Mouse (Mus musculus) gastrocnemius, adult 2 months (tissue): ENCODE data around the gene Lcn11. TPM values are rescaled to one million over a fixed set of nuclear protein-coding genes. Genes with fewer than 3 reads are reported as not detected.
"Not testable (repeated sequence)": the region's sequence is repeated elsewhere in the genome, so short reads cannot be mapped to it uniquely, and the experiment has no call there.

ENCODE experiments used
- DNase-seq: peaks from one replicate; pipeline ENCODE4 v3.0.0; 2022
- H3K27ac ChIP-seq: fragments of 200-600 bp; 2 replicates; pipeline ENCODE4 v1.8.1; 2022; ENCODE audit warnings: mild to moderate bottlenecking
- H3K4me3 ChIP-seq: fragments of 200-600 bp; 2 replicates; pipeline ENCODE4 v1.8.1; 2022; ENCODE audit warnings: mild to moderate bottlenecking, moderate library complexity
- CTCF ChIP-seq: fragments of 200-600 bp; IDR thresholded peaks from 2 replicates; pipeline ENCODE4 v1.8.1; 2022; ENCODE audit warnings: antibody characterized with exemption, mild to moderate bottlenecking, moderate library complexity
- intact Hi-C: fragments of 180-260 bp; cut with DNase I; formaldehyde crosslinking; loops from one replicate; pipeline ENCODE4 v1.15.1; 2025
- total RNA-seq, 2 experiments: library from RNA; stranded (reverse); gene quantifications; 2 replicates each; pipeline ENCODE4 v1.2.3; 2021

Gene Lcn11
- total RNA-seq, 2 experiments from 2014 or later: not detected

DNA sequence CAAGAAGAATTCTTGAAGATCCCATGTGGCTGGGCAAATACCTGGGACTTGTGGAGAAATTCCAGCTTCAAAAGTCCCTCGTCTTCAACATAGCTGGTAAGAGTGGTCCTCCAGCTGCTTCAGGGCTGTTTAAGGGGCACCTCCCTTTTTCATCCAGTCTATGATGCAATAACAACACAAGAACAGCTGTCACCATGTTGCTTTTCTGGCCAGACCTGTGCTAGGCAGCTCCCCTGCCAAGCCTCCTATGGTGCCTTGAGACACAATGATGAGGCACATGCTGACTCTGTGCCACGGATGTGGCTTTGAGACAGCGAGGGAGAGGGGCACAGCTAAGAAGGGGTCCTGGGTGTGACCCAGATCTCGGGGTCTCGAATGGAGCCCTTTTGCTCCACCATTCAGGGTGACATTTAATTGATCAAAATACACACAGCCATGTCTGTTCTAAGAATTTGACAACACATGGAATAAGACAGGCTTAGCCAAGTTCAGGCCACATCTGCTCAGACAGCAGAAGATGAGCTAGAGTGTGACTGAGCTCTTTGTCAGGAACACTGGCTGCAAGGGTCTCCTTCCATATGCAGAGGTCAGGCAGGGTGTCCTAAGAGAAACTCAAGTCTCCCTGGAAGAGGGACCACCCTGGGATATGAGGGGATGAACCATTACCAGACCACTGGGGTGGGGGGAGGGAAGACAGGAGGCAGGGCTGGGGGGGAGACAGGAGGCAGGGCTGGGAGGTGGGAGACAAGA lies 8.9 kb downstream of the Lcn11 start:
- no peak for TF ChIP-seq CTCF
- intact Hi-C loops: no loop called here
- Histone ChIP-seq H3K4me3 (no peak overlapping the region), H3K27ac (no peak overlapping the region)
- DNase-seq: no peak

DNA sequence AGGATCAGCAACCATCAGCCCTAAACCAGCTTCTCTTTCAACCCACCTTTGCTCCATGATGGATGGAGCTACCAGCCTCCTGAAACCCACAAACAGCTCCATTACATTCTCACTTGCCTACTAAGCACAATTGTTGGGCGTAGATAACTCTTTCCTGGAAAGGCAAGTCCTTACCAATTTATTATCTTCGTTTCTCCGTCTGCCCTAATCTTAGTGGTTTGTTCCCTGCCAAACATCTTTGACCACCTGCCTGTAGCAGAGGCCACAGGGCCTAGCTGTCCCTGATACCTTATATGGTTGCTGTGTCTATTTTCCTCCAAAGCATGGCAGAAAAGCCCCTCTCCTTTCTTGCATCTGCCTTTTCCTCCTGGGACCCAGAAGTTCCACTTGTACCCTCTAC lies 12.3 kb downstream of the Lcn11 start:
- intact Hi-C loops: no loop called here
- TF ChIP-seq CTCF: no peak
- Histone ChIP-seq H3K27ac (no peak overlapping the region), H3K4me3 (no peak overlapping the region)
- DNase-seq: no peak

DNA sequence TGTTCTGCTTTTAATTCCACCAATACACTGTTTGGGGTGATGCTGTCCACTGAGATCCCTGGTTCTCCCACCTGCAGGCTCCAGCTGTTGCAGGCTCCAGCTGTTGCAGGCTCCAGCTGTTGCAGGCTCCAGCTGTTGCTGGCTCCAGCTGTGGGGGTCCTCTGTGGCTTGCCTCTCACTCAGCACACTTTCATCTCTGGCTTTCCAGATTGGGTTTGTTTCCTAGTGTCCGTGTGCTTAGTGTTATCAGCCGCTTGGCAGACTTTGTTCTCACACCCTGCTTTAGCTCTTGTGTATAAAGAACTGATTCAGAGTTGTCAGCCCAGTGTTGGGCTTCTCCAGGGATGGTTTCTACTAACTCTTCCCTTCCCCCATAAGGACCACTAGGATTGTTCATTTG lies 20.8 kb downstream of the Lcn11 start:
- TF ChIP-seq CTCF: no peak
- intact Hi-C loops: no loop called here
- no peak for DNase-seq
- Histone ChIP-seq H3K4me3 (no peak overlapping the region), H3K27ac (no peak overlapping the region)

DNA sequence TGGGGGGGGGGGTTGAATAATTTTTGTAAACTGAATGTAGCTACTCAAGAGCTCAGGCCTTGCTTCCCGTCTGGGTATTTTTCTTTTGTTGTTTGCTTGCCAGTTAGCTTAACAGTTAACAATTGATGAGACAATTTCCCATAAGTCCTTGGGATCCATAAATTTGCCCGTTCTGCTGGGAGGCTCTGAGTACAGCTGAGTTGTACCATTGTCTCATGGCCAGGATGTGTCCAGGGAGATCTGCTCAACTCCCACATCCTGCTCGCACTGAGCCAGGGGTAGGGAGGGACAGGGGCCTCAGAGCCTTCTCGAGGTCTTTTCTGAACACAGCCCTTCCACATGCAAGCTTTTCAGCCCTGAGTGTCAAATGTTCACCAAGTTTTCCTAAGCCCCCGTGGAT lies 21.2 kb downstream of the Lcn11 start:
- no peak overlapping the region for H3K27ac ChIP-seq
- no peak overlapping the region for H3K4me3 ChIP-seq
- no peak for TF ChIP-seq CTCF
- no peak for DNase-seq
- intact Hi-C loops: no loop called here

DNA sequence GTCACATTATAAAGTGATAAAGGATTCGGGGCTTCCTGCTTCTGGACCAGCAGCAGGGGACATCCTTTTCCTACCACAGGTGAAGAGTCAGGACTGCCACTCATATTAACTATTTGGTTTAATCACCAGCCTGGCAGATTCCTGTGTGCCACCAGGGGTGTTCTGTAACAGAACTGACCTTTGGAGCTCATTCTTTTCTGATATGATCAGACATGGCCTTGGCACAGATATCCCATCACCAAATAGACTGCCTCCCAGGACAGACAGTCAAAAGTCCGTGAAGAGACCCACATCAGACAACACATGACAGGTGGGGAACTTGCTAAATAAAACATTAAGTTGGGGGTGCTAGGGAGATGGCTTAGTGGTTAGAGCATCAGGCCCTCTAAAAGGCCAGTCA lies 34.9 kb downstream of the Lcn11 start:
- Histone ChIP-seq H3K27ac (no peak overlapping the region), H3K4me3 (no peak overlapping the region)
- TF ChIP-seq CTCF: no peak
- no peak for DNase-seq
- intact Hi-C loops: no loop called here

DNA sequence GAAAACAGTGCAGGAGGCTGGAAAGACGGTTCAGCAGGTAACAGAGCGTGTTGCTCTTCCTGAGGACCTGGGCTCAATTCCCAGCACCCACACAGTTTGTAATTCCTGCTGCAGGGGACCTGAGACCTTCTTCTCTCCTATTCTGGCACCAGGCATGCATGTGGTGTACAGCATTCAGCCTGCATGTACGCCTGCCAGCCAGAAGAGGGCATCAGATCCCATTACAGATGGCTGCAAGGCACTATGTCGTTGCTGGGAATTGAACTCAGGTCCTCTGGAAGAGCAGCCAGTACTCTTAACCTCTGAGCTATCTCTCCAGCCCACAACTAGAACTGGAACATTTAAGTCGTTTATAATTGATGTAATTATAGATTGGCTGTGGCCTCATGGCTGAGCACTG lies 36.5 kb downstream of the Lcn11 start:
- no peak for DNase-seq
- intact Hi-C loops: no loop called here
- no peak overlapping the region for H3K27ac ChIP-seq
- no peak for TF ChIP-seq CTCF
- no peak overlapping the region for H3K4me3 ChIP-seq

DNA sequence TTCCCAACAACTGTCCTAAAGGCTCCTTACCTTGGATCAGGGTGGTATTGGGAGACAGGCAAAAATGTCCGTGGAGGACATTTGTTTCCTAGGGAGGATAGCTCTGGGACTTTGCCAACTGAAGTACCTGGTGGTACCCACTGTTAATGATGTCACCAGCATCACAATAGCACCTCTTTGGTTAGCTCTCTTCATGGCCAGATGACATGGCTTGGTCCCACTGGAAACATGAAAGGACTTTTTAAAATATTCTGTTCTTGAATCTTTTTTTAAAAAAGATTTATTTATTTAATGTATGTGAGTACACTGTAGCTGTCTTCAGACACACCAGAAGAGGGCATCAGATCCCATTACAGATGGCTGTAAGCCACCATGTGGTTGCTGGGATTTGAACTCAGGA lies 38.9 kb downstream of the Lcn11 start, which contains the start of gene Glt6d1:
Glt6d1 (minus strand) TSS at position 101 of the 400 bp plus-strand sequence.
- H3K27ac ChIP-seq, intact Hi-C loops, DNase-seq, H3K4me3 ChIP-seq: not testable (repeated sequence)

DNA sequence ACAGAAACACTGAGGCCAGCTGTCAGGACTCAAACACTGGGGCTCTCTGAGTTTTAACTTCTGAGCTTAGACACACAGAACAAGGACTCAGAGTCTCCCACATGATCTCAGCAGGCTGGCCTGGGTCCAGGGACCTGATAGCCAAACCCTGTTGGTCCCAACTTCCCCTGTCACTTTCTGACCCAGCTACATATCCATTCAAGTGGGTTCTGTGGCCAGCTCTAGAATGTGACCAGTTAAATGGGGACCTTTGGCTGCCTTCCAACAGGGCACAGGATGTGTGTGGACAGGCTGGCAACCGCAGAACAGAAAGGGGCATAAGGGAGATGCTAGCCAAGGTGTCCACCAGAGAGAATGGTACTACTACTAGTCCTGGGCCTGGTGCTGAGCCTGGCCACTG lies 46.0 kb downstream of the Lcn11 start, which contains the start of gene Lcn9:
Lcn9 (plus strand) TSS at position 348 of the 400 bp plus-strand sequence.
- Histone ChIP-seq H3K4me3 (no peak within 1 kb of the TSS), H3K27ac (no peak within 1 kb of the TSS)
- intact Hi-C loops: no loop called here
- DNase-seq: no peak
- TF ChIP-seq CTCF: no peak

DNA sequence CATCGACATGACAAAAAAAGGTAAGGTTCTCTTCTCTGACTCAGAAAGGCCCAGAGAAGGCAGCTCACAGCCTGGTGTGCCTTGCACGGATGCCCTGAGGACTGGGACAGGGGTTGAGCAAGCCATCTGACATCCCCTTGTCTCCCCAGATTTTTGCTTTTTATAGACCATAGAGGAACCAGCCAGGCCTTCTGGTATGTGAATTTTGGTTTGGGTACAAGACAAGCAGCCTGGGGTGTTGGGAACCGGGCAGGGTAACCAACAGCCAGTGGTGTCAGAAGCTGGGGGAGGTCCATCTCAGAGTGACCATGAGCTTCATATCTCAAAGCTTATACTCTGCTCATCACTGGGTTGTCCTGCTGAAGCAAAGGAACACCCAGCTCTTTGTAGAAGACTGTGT lies 47.9 kb downstream of the Lcn11 start:
- Histone ChIP-seq H3K4me3 (no peak overlapping the region), H3K27ac (no peak overlapping the region)
- no peak for DNase-seq
- intact Hi-C loops: no loop called here
- TF ChIP-seq CTCF: no peak

DNA sequence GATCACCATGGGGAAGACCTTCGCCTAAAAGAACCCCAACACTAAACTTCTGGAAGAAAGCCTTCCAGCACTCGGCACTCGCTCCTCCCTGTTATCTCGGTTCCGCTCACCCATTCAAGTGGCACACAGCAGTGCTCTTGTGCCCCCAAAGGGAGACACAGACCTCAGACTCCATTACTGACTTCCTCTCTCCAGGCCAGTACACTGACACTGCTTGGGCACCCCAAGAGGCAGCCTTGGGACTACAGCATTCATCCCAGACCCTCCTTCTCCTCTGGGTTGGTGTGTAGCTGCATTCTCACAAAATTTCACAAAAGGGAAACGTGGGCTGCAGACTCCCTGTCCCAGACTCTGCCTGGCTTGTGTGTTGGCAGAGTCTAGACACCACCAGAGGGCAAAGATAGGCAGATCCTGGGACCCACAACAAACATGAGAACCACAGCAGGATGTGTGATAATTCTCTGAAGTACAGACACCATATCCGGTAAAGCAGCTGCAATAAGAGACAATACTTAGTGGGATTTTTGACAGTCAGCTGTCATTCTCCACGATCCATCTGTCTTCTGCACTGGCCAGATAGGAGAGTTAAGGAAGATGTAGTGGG lies 51.6 kb downstream of the Lcn11 start:
- no peak for DNase-seq
- no peak for TF ChIP-seq CTCF
- Histone ChIP-seq H3K4me3 (no peak overlapping the region), H3K27ac (no peak overlapping the region)
- intact Hi-C loops: no loop called here

Other genes starting within 250 kb of the Lcn11 start
- 10 to 100 TPM; 12.4 to 13.1 TPM for gene Traf2, start 230.1 kb upstream of the Lcn11 start, total RNA-seq
- 100 to 1,000 TPM; 152 to 179 TPM for gene Edf1, start 219.2 kb upstream of the Lcn11 start, total RNA-seq
- 1 to 10 TPM; 1.6 to 4.0 TPM for gene Mamdc4, start 202.2 kb upstream of the Lcn11 start, total RNA-seq
- 10 to 100 TPM; 52.7 to 64.7 TPM for gene Phpt1, start 201.8 kb upstream of the Lcn11 start, total RNA-seq
- gene Ajm1, start 195.3 kb upstream of the Lcn11 start, total RNA-seq: not detected
- gene Rabl6, start 168.5 kb upstream of the Lcn11 start, total RNA-seq: 10 to 100 TPM; 85.6 to 95.2 TPM
- gene Ccdc183, start 159.3 kb upstream of the Lcn11 start, total RNA-seq: not detected
- gene Tmem141, start 155.0 kb upstream of the Lcn11 start, total RNA-seq: 10 to 100 TPM; 14.9 to 15.1 TPM
- 1 to 10 TPM; 1.8 to 5.3 TPM for gene Fcna, start 149.0 kb upstream of the Lcn11 start, total RNA-seq
- 1 to 10 TPM; 3.3 to 5.1 TPM for gene Lcn8, start 123.9 kb upstream of the Lcn11 start, total RNA-seq
- not detected for gene Lcn5, start 119.1 kb upstream of the Lcn11 start, total RNA-seq
- not detected for gene Lcn6, start 100.2 kb upstream of the Lcn11 start, total RNA-seq
- not detected for gene Lcn10, start 94.3 kb upstream of the Lcn11 start, total RNA-seq
- not detected for gene Obp2a, start 77.0 kb upstream of the Lcn11 start, total RNA-seq
- 10 to 100 TPM; 11.4 to 13.1 TPM for gene Bmyc, start 70.3 kb upstream of the Lcn11 start, total RNA-seq
- gene Obp2b, start 40.0 kb upstream of the Lcn11 start, total RNA-seq: not detected
- gene Lcn3, start 11.4 kb upstream of the Lcn11 start, total RNA-seq: not detected
- gene Gm13539, start 5.2 kb downstream of the Lcn11 start, total RNA-seq: not detected
- not detected for gene Glt6d1, start 38.8 kb downstream of the Lcn11 start, total RNA-seq
- gene Lcn9, start 46.1 kb downstream of the Lcn11 start, total RNA-seq: not detected
- not detected for gene Sohlh1, start 70.2 kb downstream of the Lcn11 start, total RNA-seq
- under 1 TPM in 1 of 2 experiments, not detected in 1; 0.05 TPM for gene Kcnt1, start 86.7 kb downstream of the Lcn11 start, total RNA-seq
- gene Camsap1, start 206.3 kb downstream of the Lcn11 start, total RNA-seq: 10 to 100 TPM; 43.7 to 55.7 TPM
- 100 to 1,000 TPM; 223 to 239 TPM for gene Ubac1, start 244.7 kb downstream of the Lcn11 start, total RNA-seq